Mouse (Mus musculus) neural tube, embryonic 14.5 days (tissue): ENCODE measurements at regions not wholly inside any gene's neighbourhood (a gene's known extent, or its start where the extent isn't known, plus 50 kb on each side); places are given as distances from the start of the nearest gene placed in this dataset.

ENCODE experiments used
- ATAC-seq: fragments of 200-750 bp; cut with Nextera tagmentation; 2 replicates; pipeline ENCODE4 v1.8.0; 2017; ENCODE audit warnings: low read depth, mild to moderate bottlenecking, moderate TSS enrichment, moderate library complexity
- H3K27ac ChIP-seq: fragments of 300-500 bp; sonication (generic); 2 replicates; pipeline ENCODE4 v1.5.1; 2014; ENCODE audit warnings: low read depth, mild to moderate bottlenecking, control low read depth, low read length, moderate library complexity, mixed read lengths
- H3K27me3 ChIP-seq: fragments of 300-500 bp; sonication (generic); 2 replicates; pipeline ENCODE4 v1.6.1; 2014; ENCODE audit warnings: low read length; ENCODE audit not compliant: control insufficient read depth, insufficient read depth
- H3K36me3 ChIP-seq: fragments of 300-500 bp; sonication (generic); 2 replicates; pipeline ENCODE4 v1.6.1; 2014; ENCODE audit warnings: low read length, mixed read lengths; ENCODE audit not compliant: control insufficient read depth, insufficient read depth
- H3K4me1 ChIP-seq: fragments of 300-500 bp; sonication (generic); 2 replicates; pipeline ENCODE4 v1.6.1; 2014; ENCODE audit warnings: low read length; ENCODE audit not compliant: control insufficient read depth, insufficient read depth
- H3K4me2 ChIP-seq: fragments of 300-500 bp; sonication (generic); 2 replicates; pipeline ENCODE4 v1.6.1; 2014; ENCODE audit warnings: mild to moderate bottlenecking, low read depth, low read length, control low read depth
- H3K4me3 ChIP-seq: fragments of 300-500 bp; sonication (generic); 2 replicates; pipeline ENCODE4 v1.5.1; 2014; ENCODE audit warnings: low read depth, low read length, control low read depth, mixed read lengths
- H3K9ac ChIP-seq: fragments of 300-500 bp; sonication (generic); replicated peaks from 2 replicates; pipeline ENCODE4 v1.6.1; 2014; ENCODE audit warnings: low read depth, mild to moderate bottlenecking, control low read depth, low read length, mixed read lengths
- H3K9me3 ChIP-seq: fragments of 300-500 bp; sonication (generic); 2 replicates; pipeline ENCODE4 v1.6.1; 2016; ENCODE audit warnings: low read length; ENCODE audit not compliant: control insufficient read depth
- WGBS: fragments of 180-500 bp; shearing (Covaris S2); extraction: QIAGEN DNeasy Blood & Tissue Kit; methylation state at CpG from one replicate; pipeline ENCODE4 v1.1.7; 2014; 5-methylcytosine and 5-hydroxymethylcytosine counted together

DNA sequence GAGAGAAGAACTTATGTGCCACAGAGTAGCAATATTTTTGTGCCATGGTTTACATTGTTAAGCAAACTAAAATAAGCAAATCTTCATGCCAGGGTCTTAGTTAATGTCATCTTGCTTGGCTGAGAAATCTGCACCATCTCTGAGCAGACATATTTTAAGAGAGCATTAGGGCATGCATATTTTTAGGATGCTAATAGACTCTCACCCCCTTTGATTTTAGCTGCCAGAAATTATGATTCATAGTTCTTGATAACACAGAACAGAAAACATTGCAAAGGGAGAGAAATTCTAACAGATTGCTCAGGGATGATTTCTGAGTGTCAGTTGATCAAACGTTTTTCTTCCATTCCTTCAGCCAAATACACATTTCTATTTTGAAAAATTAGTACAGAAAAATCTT, 222.7 kb upstream of the Zeb2 start:
- Histone ChIP-seq H3K36me3 (no peaks in the 10 kb centered on the region), H3K27ac (no peak overlapping the region), H3K4me2 (no peak overlapping the region), H3K4me1 (no peaks in the 10 kb centered on the region), H3K9ac (no peak overlapping the region), H3K4me3 (no peak overlapping the region), H3K9me3 (no peaks in the 10 kb centered on the region), H3K27me3 (no peaks in the 10 kb centered on the region)
- no peak for ATAC-seq
- WGBS, result 67% methylated on average over 1 of the region's 1 CpGs

DNA sequence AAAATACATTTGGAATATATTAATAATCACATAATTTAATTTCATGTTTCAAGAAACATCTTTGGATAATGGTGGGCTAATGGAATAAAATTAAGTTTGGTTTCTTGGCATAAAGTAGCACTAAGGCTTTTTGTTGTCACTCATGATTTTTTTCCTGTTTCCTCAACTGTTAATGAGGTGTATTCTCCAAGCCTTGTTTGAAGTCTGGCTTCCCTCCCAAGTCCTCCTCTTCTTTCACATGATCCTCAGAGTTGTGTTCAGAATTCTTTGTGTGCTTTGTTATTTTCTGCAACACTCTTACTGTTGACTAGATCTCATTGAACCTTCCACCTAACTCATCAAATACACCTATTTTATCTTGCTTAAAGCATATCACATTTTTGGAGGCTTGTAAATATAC, 221.6 kb upstream of the Zeb2 start:
- no peak for ATAC-seq
- no peak overlapping the region for H3K4me3 ChIP-seq
- no peaks in the 10 kb centered on the region for H3K4me1 ChIP-seq
- H3K27ac ChIP-seq, result no peak overlapping the region
- no peak overlapping the region for H3K4me2 ChIP-seq
- H3K9ac ChIP-seq, result no peak overlapping the region
- no peaks in the 10 kb centered on the region for H3K36me3 ChIP-seq
- no peaks in the 10 kb centered on the region for H3K27me3 ChIP-seq
- H3K9me3 ChIP-seq, result no peaks in the 10 kb centered on the region

DNA sequence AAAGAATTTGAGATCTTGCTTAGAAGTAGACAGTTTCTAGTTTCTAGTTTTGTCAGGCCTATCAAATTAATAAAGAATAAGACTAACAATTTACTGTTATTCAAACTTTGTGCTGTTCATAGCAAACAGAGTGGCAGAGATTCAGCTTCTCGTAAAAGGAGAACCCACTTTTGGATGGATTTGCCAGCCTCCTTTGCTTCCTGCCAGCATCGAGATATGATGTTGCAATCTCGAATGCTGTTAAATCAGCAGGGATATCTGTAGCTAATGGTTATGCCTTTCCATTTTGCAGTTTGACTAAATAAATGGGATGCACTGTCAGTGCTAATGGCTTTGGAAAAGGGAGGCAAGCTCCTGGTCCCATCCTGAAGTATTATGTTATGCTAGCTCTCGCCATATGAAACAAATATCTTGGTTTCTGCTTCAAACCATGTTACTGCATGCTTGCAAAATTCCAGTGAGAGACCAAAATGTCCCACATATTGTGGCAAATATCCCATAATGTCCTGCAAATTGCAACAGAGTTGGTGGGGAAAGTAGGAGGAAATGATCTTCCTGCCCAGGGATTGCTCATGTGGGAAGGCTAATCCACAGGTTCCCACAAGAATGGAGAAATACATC, 199.9 kb upstream of the Zeb2 start:
- no peak for ATAC-seq
- Histone ChIP-seq H3K27me3 (no peaks in the 10 kb centered on the region), H3K27ac (no peak overlapping the region), H3K36me3 (no peaks in the 10 kb centered on the region), H3K4me1 (no peaks in the 10 kb centered on the region), H3K4me3 (no peak overlapping the region), H3K9ac (no peak overlapping the region), H3K9me3 (no peaks in the 10 kb centered on the region), H3K4me2 (no peak overlapping the region)
- 81% methylated on average over 4 of the region's 4 CpGs for WGBS

DNA sequence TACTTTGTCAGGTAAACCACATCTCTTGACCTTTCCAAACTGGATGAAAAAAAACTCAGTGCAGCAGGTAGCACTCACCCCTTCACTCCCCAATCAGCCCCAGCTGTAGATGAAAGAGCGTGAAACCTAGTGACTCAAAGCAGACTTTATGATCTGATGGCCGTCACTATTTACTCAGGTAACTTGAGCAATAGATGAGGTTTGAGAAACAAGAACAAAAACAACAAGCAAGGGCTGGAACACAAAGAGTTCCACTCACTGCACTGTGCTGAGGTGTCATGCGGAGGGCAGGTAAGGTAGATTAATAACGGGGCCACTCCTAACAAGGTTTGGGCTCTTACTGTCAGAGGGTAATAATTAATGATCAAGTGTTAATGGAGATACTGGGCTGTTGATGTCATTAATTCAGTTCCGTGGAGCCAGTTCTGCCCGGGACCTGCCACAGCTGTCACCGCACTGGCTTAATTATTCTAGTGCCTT, 170.4 kb upstream of the Zeb2 start:
- ATAC-seq, result peak; percentile 56; the same call in 1 of the 2 replicates
- Histone ChIP-seq H3K36me3 (no peaks in the 10 kb centered on the region), H3K27me3 (no peaks in the 10 kb centered on the region), H3K4me3 (no peak overlapping the region), H3K9ac (no peak overlapping the region), H3K4me1 (no peaks in the 10 kb centered on the region), H3K27ac (no peak overlapping the region), H3K9me3 (no peaks in the 10 kb centered on the region), H3K4me2 (no peak overlapping the region)
- 29% methylated on average over 7 of the region's 7 CpGs for WGBS

DNA sequence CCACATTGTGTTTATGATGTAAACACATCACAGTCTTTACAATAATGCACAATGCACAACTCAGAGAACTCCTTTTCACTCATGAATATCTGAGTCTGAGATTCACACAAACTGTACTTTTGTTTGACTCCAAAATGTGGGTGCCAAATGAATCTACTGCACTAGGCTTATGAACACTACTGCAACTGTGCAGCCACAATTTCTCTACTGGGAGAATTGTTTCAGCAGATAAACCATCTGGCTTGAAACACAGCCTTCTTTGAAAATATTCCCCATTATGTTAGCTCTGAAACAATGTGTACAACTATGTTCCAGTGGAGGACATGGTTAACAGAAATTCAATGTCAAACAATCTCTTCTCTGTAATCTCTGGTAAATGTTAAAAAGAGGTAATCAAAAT, 166.6 kb upstream of the Zeb2 start:
- no peaks in the 10 kb centered on the region for H3K9me3 ChIP-seq
- no peaks in the 10 kb centered on the region for H3K36me3 ChIP-seq
- H3K27ac ChIP-seq, result no peak overlapping the region
- H3K4me3 ChIP-seq, result no peak overlapping the region
- H3K9ac ChIP-seq, result no peak overlapping the region
- H3K4me1 ChIP-seq, result no peaks in the 10 kb centered on the region
- no peak for ATAC-seq
- H3K27me3 ChIP-seq, result no peaks in the 10 kb centered on the region
- H3K4me2 ChIP-seq, result no peak overlapping the region

DNA sequence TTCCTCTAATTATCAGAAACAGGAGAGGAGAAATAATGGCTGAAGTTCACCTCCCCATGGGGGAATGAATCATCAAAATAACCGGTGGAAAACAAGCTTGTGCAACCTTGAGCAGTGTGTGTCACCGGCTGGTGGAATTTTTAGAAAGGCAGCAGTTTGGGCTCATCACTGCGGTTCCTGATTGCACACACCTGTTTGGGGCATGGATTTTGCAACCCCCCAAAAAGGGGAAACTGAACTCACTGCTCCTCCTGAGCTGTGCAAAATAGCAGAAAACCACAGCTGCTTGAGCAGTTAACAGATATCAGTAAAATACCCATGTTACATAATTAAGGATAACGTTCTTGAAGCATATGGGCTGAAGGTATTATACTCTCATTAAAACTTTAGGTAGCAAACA, 162.3 kb upstream of the Zeb2 start:
- H3K9ac ChIP-seq, result no peak overlapping the region
- 68% methylated on average over 4 of the region's 4 CpGs for WGBS
- no peak overlapping the region for H3K4me3 ChIP-seq
- no peak overlapping the region for H3K4me2 ChIP-seq
- no peak for ATAC-seq
- H3K9me3 ChIP-seq, result no peaks in the 10 kb centered on the region
- no peaks in the 10 kb centered on the region for H3K27me3 ChIP-seq
- H3K4me1 ChIP-seq, result no peaks in the 10 kb centered on the region
- H3K36me3 ChIP-seq, result no peaks in the 10 kb centered on the region
- no peak overlapping the region for H3K27ac ChIP-seq

DNA sequence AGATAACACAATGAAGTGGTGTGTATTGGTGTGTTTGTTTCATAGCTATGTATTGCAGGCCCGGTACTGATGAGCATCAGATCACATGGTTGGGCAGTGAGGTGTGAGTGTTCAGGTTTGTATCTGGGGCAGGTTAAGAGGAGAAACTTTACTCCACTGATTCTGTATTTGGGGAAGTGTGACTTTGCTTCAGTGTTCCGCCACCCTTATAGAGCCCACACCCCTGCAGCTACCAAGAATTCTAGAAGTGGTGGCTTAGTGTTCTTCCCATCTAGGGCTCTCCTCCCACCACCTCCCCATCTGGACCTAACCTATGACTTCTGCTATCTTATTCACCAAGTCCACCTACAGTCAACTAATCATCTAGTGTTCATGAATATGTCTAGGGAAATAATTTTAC, 160.4 kb upstream of the Zeb2 start:
- H3K9ac ChIP-seq, result no peak overlapping the region
- no peak overlapping the region for H3K4me3 ChIP-seq
- H3K9me3 ChIP-seq, result no peaks in the 10 kb centered on the region
- ATAC-seq, result no peak
- WGBS, result 98% methylated on average over 2 of the region's 2 CpGs
- H3K4me1 ChIP-seq, result no peaks in the 10 kb centered on the region
- no peaks in the 10 kb centered on the region for H3K36me3 ChIP-seq
- no peak overlapping the region for H3K4me2 ChIP-seq
- no peaks in the 10 kb centered on the region for H3K27me3 ChIP-seq
- no peak overlapping the region for H3K27ac ChIP-seq

DNA sequence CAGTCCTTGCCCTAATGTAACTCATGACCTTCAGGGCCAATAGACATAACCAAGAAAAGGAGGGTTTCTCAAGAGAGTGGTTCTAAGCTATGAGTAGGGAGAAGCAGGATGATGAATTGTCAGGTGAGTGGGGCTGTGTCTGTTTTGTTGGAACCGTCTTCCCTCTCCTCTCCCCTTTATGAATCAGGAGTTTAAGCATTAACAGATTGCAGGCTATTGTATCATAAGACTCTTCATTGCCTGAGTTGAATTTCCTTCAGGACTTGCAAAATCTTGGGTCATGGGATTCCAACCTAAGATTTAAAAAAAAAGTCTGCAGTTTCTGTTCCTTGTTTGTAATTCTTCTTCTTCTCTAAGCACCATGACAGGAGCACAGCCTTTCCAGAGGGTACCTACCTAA, 159.5 kb upstream of the Zeb2 start:
- Histone ChIP-seq H3K4me2 (no peak overlapping the region), H3K4me1 (no peaks in the 10 kb centered on the region), H3K36me3 (no peaks in the 10 kb centered on the region), H3K9ac (no peak overlapping the region), H3K27me3 (no peaks in the 10 kb centered on the region), H3K27ac (no peak overlapping the region), H3K9me3 (no peaks in the 10 kb centered on the region), H3K4me3 (no peak overlapping the region)
- ATAC-seq, result no peak
- 92% methylated on average over 1 of the region's 1 CpGs for WGBS

DNA sequence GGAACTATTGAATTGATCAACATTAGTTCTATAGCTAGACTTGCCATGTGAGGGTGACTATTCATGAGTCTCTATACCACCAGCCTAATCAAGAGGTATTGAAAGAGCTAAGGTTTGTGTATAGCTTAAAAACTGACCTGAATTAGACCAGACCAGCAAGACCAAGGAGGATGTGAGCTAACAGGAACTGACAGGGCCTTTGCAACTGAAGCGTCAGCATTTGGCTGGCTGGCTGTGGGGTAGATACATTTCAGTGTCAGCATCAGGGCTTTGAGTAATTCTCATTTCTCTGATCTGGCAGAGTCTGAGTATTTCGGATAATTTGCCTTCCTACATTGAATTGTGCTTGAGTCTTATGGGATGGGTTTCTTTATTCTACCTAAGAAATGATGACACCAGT, 152.8 kb upstream of the Zeb2 start:
- no peaks in the 10 kb centered on the region for H3K9me3 ChIP-seq
- H3K4me3 ChIP-seq, result no peak overlapping the region
- H3K9ac ChIP-seq, result no peak overlapping the region
- no peak overlapping the region for H3K4me2 ChIP-seq
- H3K27ac ChIP-seq, result no peak overlapping the region
- WGBS, result 88% methylated on average over 2 of the region's 2 CpGs
- no peaks in the 10 kb centered on the region for H3K4me1 ChIP-seq
- H3K27me3 ChIP-seq, result no peaks in the 10 kb centered on the region
- no peak for ATAC-seq
- no peaks in the 10 kb centered on the region for H3K36me3 ChIP-seq

DNA sequence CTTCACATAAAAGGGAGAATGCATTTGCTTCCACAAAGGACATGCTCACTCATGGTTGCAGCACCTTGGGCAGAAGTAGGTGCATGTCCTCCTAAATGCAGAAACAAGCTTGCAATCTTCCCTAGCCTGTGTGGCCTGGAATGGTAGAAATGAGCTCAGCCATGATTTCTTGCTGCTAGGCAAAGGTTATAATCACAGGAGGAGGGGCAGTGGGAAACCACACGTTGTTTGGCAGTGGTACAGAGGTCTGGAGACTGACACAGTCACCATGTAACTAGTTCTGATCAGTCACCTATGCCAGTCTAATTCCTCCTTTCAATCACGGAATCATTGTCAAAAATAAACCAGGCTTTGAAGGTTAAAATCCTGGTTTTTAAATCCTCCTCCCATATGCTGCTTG, 148.6 kb upstream of the Zeb2 start:
- Histone ChIP-seq H3K4me3 (no peak overlapping the region), H3K9ac (no peak overlapping the region), H3K4me1 (no peaks in the 10 kb centered on the region), H3K4me2 (no peak overlapping the region), H3K9me3 (no peaks in the 10 kb centered on the region), H3K27ac (no peak overlapping the region), H3K36me3 (no peaks in the 10 kb centered on the region), H3K27me3 (no peaks in the 10 kb centered on the region)
- 60% methylated on average over 2 of the region's 2 CpGs for WGBS
- no peak for ATAC-seq
